Mouse (Mus musculus) fat pad, adult 2 months (tissue): ENCODE measurements around the gene Clec9a.

Experiments
- DNase-seq: peaks from one replicate; pipeline ENCODE4 v3.0.0-alpha.2; 2011; ENCODE audit warnings: low read depth, low spot score; ENCODE audit errors: extremely low read depth

The Clec9a gene

GRCm38 (mm10) chr6:129423734-129424072 is 15.0 kb downstream of the Clec9a start:
- DNase-seq = no peak

- DNase-seq = no peak
Measured at GRCm38 (mm10) chr6:129425217-129425616, 16.6 kb downstream of the Clec9a start.

GRCm38 (mm10) chr6:129425812-129426211 is 17.1 kb downstream of the Clec9a start:
- DNase-seq = no peak

GRCm38 (mm10) chr6:129427281-129427680 is 18.6 kb downstream of the Clec9a start:
- no peak for DNase-seq

- no peak for DNase-seq
Measured at GRCm38 (mm10) chr6:129434239-129434638, 25.6 kb downstream of the Clec9a start.

GRCm38 (mm10) chr6:129436025-129436424 is 27.4 kb downstream of the Clec9a start:
- no peak for DNase-seq

GRCm38 (mm10) chr6:129438033-129438432 is 29.4 kb downstream of the Clec9a start:
- DNase-seq = no peak

GRCm38 (mm10) chr6:129449743-129450142 is 41.1 kb downstream of the Clec9a start:
- no peak for DNase-seq

GRCm38 (mm10) chr6:129451411-129452039 is 42.9 kb downstream of the Clec9a start, which contains the start of gene Clec1a:
Gene Clec1a (minus strand): TSS chr6:129452000.
- no peak for DNase-seq

GRCm38 (mm10) chr6:129471386-129471785 is 62.7 kb downstream of the Clec9a start:
- DNase-seq = no peak

GRCm38 (mm10) chr6:129472627-129473026 is 64.0 kb downstream of the Clec9a start:
- no peak for DNase-seq
